Mouse (Mus musculus): ENCODE results near the gene Gm20532. TPM values are rescaled to one million over a fixed set of nuclear protein-coding genes. Genes with fewer than 3 reads are reported as not detected.

Gm20532 gene
- total RNA-seq, 2 experiments from 2014 or later: not detected

- ATAC-seq (replicated peaks; ENCODE audit: low FRiP score, low TSS enrichment, poor library complexity, severe bottlenecking): peak; percentile 78
Measured at GRCm38 (mm10) chr2:26594022-26594346, 7.5 kb downstream of the Gm20532 start.

GRCm38 (mm10) chr2:26594461-26594933 lies 8.1 kb downstream of the Gm20532 start:
- ATAC-seq (replicated peaks; ENCODE audit: low FRiP score, low TSS enrichment, poor library complexity, severe bottlenecking): no peak

GRCm38 (mm10) chr2:26594934-26595724 lies 8.7 kb downstream of the Gm20532 start:
- ATAC-seq (replicated peaks; ENCODE audit: low FRiP score, low TSS enrichment, poor library complexity, severe bottlenecking): no peak

- ATAC-seq (replicated peaks; ENCODE audit: low FRiP score, low TSS enrichment, poor library complexity, severe bottlenecking): no peak
Measured at GRCm38 (mm10) chr2:26595725-26596435, 9.4 kb downstream of the Gm20532 start.

- no peak for ATAC-seq (replicated peaks; ENCODE audit: low FRiP score, low TSS enrichment, poor library complexity, severe bottlenecking)
Measured at GRCm38 (mm10) chr2:26596898-26597297, 10.5 kb downstream of the Gm20532 start.

GRCm38 (mm10) chr2:26597810-26598209 lies 11.4 kb downstream of the Gm20532 start:
- ATAC-seq (replicated peaks; ENCODE audit: low FRiP score, low TSS enrichment, poor library complexity, severe bottlenecking): no peak

- ATAC-seq (replicated peaks; ENCODE audit: low FRiP score, low TSS enrichment, poor library complexity, severe bottlenecking): no peak
Measured at GRCm38 (mm10) chr2:26598462-26598861, 12.0 kb downstream of the Gm20532 start.

GRCm38 (mm10) chr2:26599965-26600364 lies 13.5 kb downstream of the Gm20532 start:
- ATAC-seq (replicated peaks; ENCODE audit: low FRiP score, low TSS enrichment, poor library complexity, severe bottlenecking): no peak

- no peak for ATAC-seq (replicated peaks; ENCODE audit: low FRiP score, low TSS enrichment, poor library complexity, severe bottlenecking)
Measured at GRCm38 (mm10) chr2:26600664-26601063, 14.2 kb downstream of the Gm20532 start.

- ATAC-seq (replicated peaks; ENCODE audit: low FRiP score, low TSS enrichment, poor library complexity, severe bottlenecking): no peak
Measured at GRCm38 (mm10) chr2:26601595-26601994, 15.2 kb downstream of the Gm20532 start.

- no peak for ATAC-seq (replicated peaks; ENCODE audit: low FRiP score, low TSS enrichment, poor library complexity, severe bottlenecking)
Measured at GRCm38 (mm10) chr2:26602631-26603030, 16.2 kb downstream of the Gm20532 start.

- ATAC-seq (replicated peaks; ENCODE audit: low FRiP score, low TSS enrichment, poor library complexity, severe bottlenecking): no peak
Measured at GRCm38 (mm10) chr2:26603159-26603558, 16.7 kb downstream of the Gm20532 start.

GRCm38 (mm10) chr2:26603720-26604671 lies 17.6 kb downstream of the Gm20532 start, which contains the start of gene Agpat2:
Gene Agpat2 (minus strand): TSS chr2:26604417.
- ATAC-seq (replicated peaks; ENCODE audit: low FRiP score, low TSS enrichment, poor library complexity, severe bottlenecking): peak; percentile 66

- ATAC-seq (replicated peaks; ENCODE audit: low FRiP score, low TSS enrichment, poor library complexity, severe bottlenecking): no peak
Measured at GRCm38 (mm10) chr2:26605331-26605730, 18.9 kb downstream of the Gm20532 start.

GRCm38 (mm10) chr2:26606579-26606978 lies 20.1 kb downstream of the Gm20532 start:
- no peak for ATAC-seq (replicated peaks; ENCODE audit: low FRiP score, low TSS enrichment, poor library complexity, severe bottlenecking)

- no peak for ATAC-seq (replicated peaks; ENCODE audit: low FRiP score, low TSS enrichment, poor library complexity, severe bottlenecking)
Measured at GRCm38 (mm10) chr2:26607056-26607910, 20.8 kb downstream of the Gm20532 start.

- no peak for ATAC-seq (replicated peaks; ENCODE audit: low FRiP score, low TSS enrichment, poor library complexity, severe bottlenecking)
Measured at GRCm38 (mm10) chr2:26608781-26609180, 22.3 kb downstream of the Gm20532 start.

GRCm38 (mm10) chr2:26609261-26609661 lies 22.8 kb downstream of the Gm20532 start:
- ATAC-seq (replicated peaks; ENCODE audit: low FRiP score, low TSS enrichment, poor library complexity, severe bottlenecking): no peak

GRCm38 (mm10) chr2:26610526-26610925 lies 24.1 kb downstream of the Gm20532 start:
- ATAC-seq (replicated peaks; ENCODE audit: low FRiP score, low TSS enrichment, poor library complexity, severe bottlenecking): no peak

All from megakaryocyte-erythroid progenitor cell, adult 5-6 weeks (primary cell).